Mouse (Mus musculus) lung, embryonic 14.5 days (tissue): ENCODE results near the gene Rbm46. TPM values are rescaled to one million over a fixed set of nuclear protein-coding genes. Genes with fewer than 3 reads are reported as not detected.

Experiments
- ATAC-seq: fragments of 200-750 bp; cut with Nextera tagmentation; 2 replicates; pipeline ENCODE4 v1.8.0; 2017; ENCODE audit warnings: mild to moderate bottlenecking, moderate TSS enrichment, moderate library complexity; ENCODE audit not compliant: insufficient read depth
- DNase-seq: peaks from one replicate; pipeline ENCODE4 v3.0.0-alpha.2; 2015
- H3K27ac ChIP-seq: fragments of 300-500 bp; sonication (generic); 2 replicates; pipeline ENCODE4 v1.5.1; 2014; ENCODE audit warnings: low read depth, mild to moderate bottlenecking, moderate library complexity
- H3K27me3 ChIP-seq: fragments of 300-500 bp; sonication (generic); 2 replicates; pipeline ENCODE4 v1.6.1; 2014; ENCODE audit warnings: low read length, control low read depth; ENCODE audit not compliant: insufficient read depth
- H3K36me3 ChIP-seq: fragments of 300-500 bp; sonication (generic); 2 replicates; pipeline ENCODE4 v1.6.1; 2014; ENCODE audit warnings: control low read depth; ENCODE audit not compliant: insufficient read depth
- H3K4me1 ChIP-seq: fragments of 300-500 bp; sonication (generic); 2 replicates; pipeline ENCODE4 v1.6.1; 2014; ENCODE audit warnings: antibody characterized with exemption, control low read depth; ENCODE audit not compliant: insufficient read depth
- H3K4me2 ChIP-seq: fragments of 300-500 bp; sonication (generic); 2 replicates; pipeline ENCODE4 v1.6.1; 2014; ENCODE audit warnings: mild to moderate bottlenecking
- H3K4me3 ChIP-seq: fragments of 300-500 bp; sonication (generic); 2 replicates; pipeline ENCODE4 v1.5.1; 2014; ENCODE audit warnings: low read depth, low read length
- H3K9ac ChIP-seq: fragments of 300-500 bp; sonication (generic); 2 replicates; pipeline ENCODE4 v1.6.1; 2014
- H3K9me3 ChIP-seq: fragments of 300-500 bp; sonication (generic); 2 replicates; pipeline ENCODE4 v1.6.1; 2016; ENCODE audit warnings: low read depth, low read length, control low read depth
- CTCF ChIP-seq: IDR thresholded peaks from 2 replicates; pipeline ENCODE4 v1.5.1; 2016; ENCODE audit warnings: antibody characterized with exemption, low read depth
- WGBS: fragments of 180-500 bp; shearing (Covaris S2); extraction: QIAGEN DNeasy Blood & Tissue Kit; methylation state at CpG from one replicate; pipeline ENCODE4 v1.1.7; 2014; 5-methylcytosine and 5-hydroxymethylcytosine counted together
- polyA plus RNA-seq: library from polyadenylated mRNA; unstranded; fragments of >200 nt; fragmentation: Nextera tagmentation; extraction: Ambion mirVana; gene quantifications from 2 replicates; pipeline ENCODE4 v1.2.1, GENCODE M21; 2014

The Rbm46 gene
- polyA plus RNA-seq, 1 experiment from 2014 or later = 16.6 TPM

- no peak for TF ChIP-seq CTCF
- no peaks in the 10 kb centered on the region for H3K36me3 ChIP-seq
- no peak overlapping the region for H3K4me2 ChIP-seq
- no peak for DNase-seq
- no peak overlapping the region for H3K9ac ChIP-seq
- H3K4me3 ChIP-seq = no peak overlapping the region
- WGBS = 73% methylated on average over 7 of the region's 7 CpGs
- H3K27me3 ChIP-seq = no peaks in the 10 kb centered on the region
- ATAC-seq = no peak
- no peaks in the 10 kb centered on the region for H3K4me1 ChIP-seq
- H3K27ac ChIP-seq = no peak overlapping the region
- H3K9me3 ChIP-seq = no peaks in the 10 kb centered on the region
These were observed 66.5 kb downstream of the Rbm46 start for GRCm38 (mm10) chr3:82809769-82810168.

- H3K27ac ChIP-seq = no peak overlapping the region
- ATAC-seq (no peak), DNase-seq (no peak)
- WGBS = 84% methylated on average over 1 of the region's 1 CpGs
- H3K4me3 ChIP-seq = no peak overlapping the region
- H3K4me2 ChIP-seq = no peak overlapping the region
- H3K9me3 ChIP-seq = no peaks in the 10 kb centered on the region
- H3K27me3 ChIP-seq = no peaks in the 10 kb centered on the region
- no peak for TF ChIP-seq CTCF
- no peaks in the 10 kb centered on the region for H3K4me1 ChIP-seq
- no peak overlapping the region for H3K9ac ChIP-seq
- no peaks in the 10 kb centered on the region for H3K36me3 ChIP-seq
These were observed 67.9 kb downstream of the Rbm46 start for GRCm38 (mm10) chr3:82808323-82808911.

- Histone ChIP-seq H3K27ac (no peak overlapping the region), H3K36me3 (no peaks in the 10 kb centered on the region), H3K4me3 (no peak overlapping the region), H3K4me2 (no peak overlapping the region), H3K9me3 (no peaks in the 10 kb centered on the region), H3K9ac (no peak overlapping the region), H3K4me1 (no peaks in the 10 kb centered on the region), H3K27me3 (no peaks in the 10 kb centered on the region)
- WGBS = 76% methylated on average over 7 of the region's 7 CpGs
- ATAC-seq (no peak), DNase-seq (no peak)
- no peak for TF ChIP-seq CTCF
These were observed 71.0 kb downstream of the Rbm46 start for GRCm38 (mm10) chr3:82805291-82805690.

GRCm38 (mm10) chr3:82800470-82800843 lies 75.8 kb downstream of the Rbm46 start:
- H3K9me3 ChIP-seq = no peaks in the 10 kb centered on the region
- 80% methylated on average over 3 of the region's 3 CpGs for WGBS
- H3K36me3 ChIP-seq = no peaks in the 10 kb centered on the region
- no peak for TF ChIP-seq CTCF
- DNase-seq (no peak), ATAC-seq (no peak)
- no peak overlapping the region for H3K9ac ChIP-seq
- no peaks in the 10 kb centered on the region for H3K27me3 ChIP-seq
- no peak overlapping the region for H3K4me2 ChIP-seq
- H3K4me1 ChIP-seq = no peaks in the 10 kb centered on the region
- H3K4me3 ChIP-seq = no peak overlapping the region
- no peak overlapping the region for H3K27ac ChIP-seq

- Histone ChIP-seq H3K4me3 (no peak overlapping the region), H3K36me3 (no peaks in the 10 kb centered on the region), H3K9ac (no peak overlapping the region), H3K4me2 (no peak overlapping the region), H3K9me3 (no peaks in the 10 kb centered on the region), H3K4me1 (no peaks in the 10 kb centered on the region), H3K27ac (no peak overlapping the region), H3K27me3 (no peaks in the 10 kb centered on the region)
- ATAC-seq (no peak), DNase-seq (no peak)
- WGBS = 78% methylated on average over 4 of the region's 4 CpGs
- no peak for TF ChIP-seq CTCF
These were observed 76.4 kb downstream of the Rbm46 start for GRCm38 (mm10) chr3:82799735-82800469.

GRCm38 (mm10) chr3:82793656-82794055 lies 82.6 kb downstream of the Rbm46 start:
- ATAC-seq (no peak), DNase-seq (no peak)
- Histone ChIP-seq H3K9ac (no peak overlapping the region), H3K4me3 (no peak overlapping the region), H3K4me2 (no peak overlapping the region), H3K27ac (no peak overlapping the region), H3K36me3 (no peaks in the 10 kb centered on the region), H3K9me3 (no peaks in the 10 kb centered on the region), H3K27me3 (no peaks in the 10 kb centered on the region), H3K4me1 (no peaks in the 10 kb centered on the region)
- TF ChIP-seq CTCF = no peak
- WGBS = 74% methylated on average over 1 of the region's 1 CpGs

GRCm38 (mm10) chr3:82791663-82792062 lies 84.6 kb downstream of the Rbm46 start:
- no peak overlapping the region for H3K27ac ChIP-seq
- no peaks in the 10 kb centered on the region for H3K27me3 ChIP-seq
- H3K9ac ChIP-seq = no peak overlapping the region
- no peak for DNase-seq
- H3K4me3 ChIP-seq = no peak overlapping the region
- ATAC-seq = no peak
- TF ChIP-seq CTCF = no peak
- H3K4me2 ChIP-seq = no peak overlapping the region
- H3K4me1 ChIP-seq = no peaks in the 10 kb centered on the region
- H3K36me3 ChIP-seq = no peaks in the 10 kb centered on the region
- 77% methylated on average over 3 of the region's 3 CpGs for WGBS
- H3K9me3 ChIP-seq = no peaks in the 10 kb centered on the region

Other genes with a start within 250 kb of the Rbm46 start
- gene Lrat, start 27.5 kb upstream of the Rbm46 start, polyA plus RNA-seq = 0.46 and 1.0 TPM in 2 replicates
- gene Fgg, start 131.2 kb upstream of the Rbm46 start, polyA plus RNA-seq = not detected in 2 replicates
- gene Fga, start 149.6 kb upstream of the Rbm46 start, polyA plus RNA-seq = 0.11 and 0.20 TPM in 2 replicates
- gene Fgb, start 173.4 kb upstream of the Rbm46 start, polyA plus RNA-seq = 0.09 TPM in 2 replicates
- gene Plrg1, start 179.0 kb upstream of the Rbm46 start, polyA plus RNA-seq = 114 and 115 TPM in 2 replicates